Mouse (Mus musculus): ENCODE data around the gene Cbs. TPM values are rescaled to one million over a fixed set of nuclear protein-coding genes. Genes with fewer than 3 reads are reported as not detected.

Gene Cbs
- polyA plus RNA-seq, 1 experiment from 2014 or later, result 3.9 TPM

DNA sequence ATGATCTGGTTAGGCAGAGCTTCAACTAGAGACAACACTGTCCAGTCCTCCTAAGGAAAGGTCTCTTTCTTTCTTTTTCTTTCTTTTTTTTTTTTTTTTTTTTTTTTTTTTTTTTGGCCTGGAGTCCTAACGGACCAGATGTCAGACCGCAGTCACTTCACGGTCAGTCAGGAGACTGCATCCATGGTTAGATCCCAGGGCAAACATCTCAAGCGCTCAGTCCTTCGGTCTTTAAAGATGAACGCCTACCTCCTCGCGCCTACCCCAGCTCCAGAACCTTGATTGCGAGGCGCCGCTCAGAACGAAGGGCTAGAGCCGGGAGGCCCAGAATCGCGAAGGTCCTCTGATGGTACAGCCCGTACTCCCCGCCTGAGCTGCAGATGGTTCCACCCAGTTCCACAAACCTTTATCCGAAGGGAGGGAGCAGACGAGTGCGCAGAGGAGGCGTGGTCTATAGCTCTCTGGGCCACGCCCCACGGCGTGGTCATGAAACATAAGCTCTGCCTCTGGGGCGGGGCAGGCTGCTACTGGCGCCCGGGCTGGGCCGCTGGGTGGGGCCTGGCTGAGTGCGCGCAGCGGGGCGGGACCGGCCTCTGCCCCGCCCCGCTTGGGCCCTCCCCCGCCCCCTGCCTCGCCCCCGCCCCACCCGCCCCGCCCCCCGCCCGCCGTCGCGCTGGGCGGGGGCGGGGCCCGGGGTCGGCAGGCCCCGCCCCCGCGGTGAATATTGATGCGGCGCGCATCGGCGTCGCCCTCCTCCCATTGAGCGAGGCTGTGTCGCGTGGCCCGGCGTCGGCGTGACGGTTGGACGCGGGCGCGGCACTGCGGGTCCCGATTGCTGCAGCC lies 72.8 kb downstream of the Cbs start, which contains the start of gene Pknox1:
TSS of gene Pknox1 (plus strand) at position 720 of the 843 bp plus-strand sequence.
- H3K4me3 ChIP-seq (ENCODE audit: low read length), result peak within 1 kb of the TSS; percentile 75
- WGBS, result under 1% methylated on average over 70 of the region's 72 CpGs
- H3K9me3 ChIP-seq (ENCODE audit: control insufficient read depth, low read length), result no peaks in the 10 kb centered on the region
- H3K27me3 ChIP-seq (ENCODE audit: control insufficient read depth, insufficient read depth, low read depth, low read length), result no peaks in the 10 kb centered on the region
- H3K36me3 ChIP-seq (ENCODE audit: control insufficient read depth, insufficient read depth, low read length), result no peaks in the 10 kb centered on the region
- H3K4me2 ChIP-seq (ENCODE audit: low read depth, low read length), result peak within 1 kb of the TSS; percentile 76
- H3K9ac ChIP-seq (ENCODE audit: low read length), result peak within 1 kb of the TSS; percentile 92
- peak within 1 kb of the TSS; percentile 97 for H3K27ac ChIP-seq (ENCODE audit: low read length)
- peaks cover 34% of the 10 kb centered on the region for H3K4me1 ChIP-seq (replicated peaks; ENCODE audit: control insufficient read depth, insufficient read depth, low read length)
- peak; percentile 96 for ATAC-seq (ENCODE audit: low read depth)

DNA sequence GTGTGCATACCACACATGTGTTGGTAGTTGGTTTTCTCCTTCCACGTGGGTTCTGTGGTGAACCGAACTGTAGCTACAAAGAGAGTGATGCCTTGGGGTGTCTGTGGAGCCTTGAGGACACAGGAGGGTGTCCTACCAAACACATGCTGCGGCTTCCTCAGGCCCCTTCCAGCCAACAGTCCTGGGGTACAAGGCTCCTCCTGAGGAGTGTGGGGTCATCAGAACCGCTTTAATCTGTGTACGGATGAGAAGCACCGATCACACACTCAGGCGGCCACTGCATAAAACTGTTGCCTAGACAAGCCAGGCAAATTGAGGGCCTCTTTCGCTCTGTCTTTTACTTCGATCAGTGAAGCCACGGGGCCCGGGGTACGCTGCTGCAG lies 73.4 kb downstream of the Cbs start:
- 14% methylated on average over 12 of the region's 12 CpGs for WGBS
- Histone ChIP-seq H3K27me3 (ENCODE audit: control insufficient read depth, insufficient read depth, low read depth, low read length) (no peaks in the 10 kb centered on the region), H3K4me1 (replicated peaks; ENCODE audit: control insufficient read depth, insufficient read depth, low read length) (peaks cover 30% of the 10 kb centered on the region), H3K4me2 (ENCODE audit: low read depth, low read length) (peak overlapping the region; percentile 60), H3K9me3 (ENCODE audit: control insufficient read depth, low read length) (no peaks in the 10 kb centered on the region), H3K36me3 (ENCODE audit: control insufficient read depth, insufficient read depth, low read length) (no peaks in the 10 kb centered on the region), H3K9ac (ENCODE audit: low read length) (peak overlapping the region; percentile 68), H3K27ac (ENCODE audit: low read length) (peak overlapping the region; percentile 85), H3K4me3 (ENCODE audit: low read length) (peak overlapping the region; percentile 47)
- ATAC-seq (ENCODE audit: low read depth), result no peak

DNA sequence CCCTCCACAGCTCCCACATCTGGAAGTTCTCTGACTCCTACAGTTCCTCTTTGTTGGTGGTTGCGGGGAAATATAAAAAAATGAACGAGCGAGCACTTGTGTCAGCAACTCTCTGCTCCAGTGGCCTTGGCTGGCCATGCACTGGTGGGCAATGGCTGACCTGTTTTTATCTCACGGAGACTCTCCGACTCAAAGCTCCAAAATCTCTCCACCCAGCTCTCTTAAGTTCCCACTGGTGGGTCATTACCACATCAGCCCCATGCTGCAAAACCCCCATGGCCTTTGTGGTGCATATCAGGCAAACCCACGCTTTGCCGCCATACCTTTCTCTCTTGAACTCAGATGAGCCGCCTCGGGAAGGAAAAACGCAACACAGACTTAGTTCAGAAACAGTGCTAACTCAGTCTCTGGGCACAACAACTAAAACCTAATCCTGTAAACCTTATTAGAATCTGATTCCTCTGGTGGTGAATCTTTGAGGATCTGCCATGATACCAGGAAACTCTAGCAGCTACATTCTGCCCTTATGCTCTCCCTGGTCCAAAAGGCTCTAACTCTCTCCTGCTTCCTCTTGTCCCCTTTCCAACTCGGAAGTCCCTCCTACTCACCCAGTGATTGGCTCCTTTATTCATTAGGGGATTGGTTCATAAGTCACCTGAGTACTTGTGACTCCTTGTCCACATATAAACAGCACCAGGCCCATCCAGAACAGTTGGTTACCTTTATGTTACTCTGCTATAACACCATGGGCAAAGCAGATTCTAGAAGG lies 77.8 kb downstream of the Cbs start:
- no peak for ATAC-seq (ENCODE audit: low read depth)
- WGBS, result 85% methylated on average over 11 of the region's 11 CpGs
- peaks cover 20% of the 10 kb centered on the region for H3K4me1 ChIP-seq (replicated peaks; ENCODE audit: control insufficient read depth, insufficient read depth, low read length)

More for the DNA sequence above, 77.8 kb downstream of the Cbs start:
- H3K4me3 ChIP-seq (ENCODE audit: low read length), result no peak overlapping the region
- H3K27me3 ChIP-seq (ENCODE audit: control insufficient read depth, insufficient read depth, low read depth, low read length), result no peaks in the 10 kb centered on the region
- no peaks in the 10 kb centered on the region for H3K36me3 ChIP-seq (ENCODE audit: control insufficient read depth, insufficient read depth, low read length)
- H3K27ac ChIP-seq (ENCODE audit: low read length), result no peak overlapping the region
- no peak overlapping the region for H3K9ac ChIP-seq (ENCODE audit: low read length)
- H3K4me2 ChIP-seq (ENCODE audit: low read depth, low read length), result no peak overlapping the region
- no peaks in the 10 kb centered on the region for H3K9me3 ChIP-seq (ENCODE audit: control insufficient read depth, low read length)

Small RNAs within 50 kb of the gene (microRNA-seq; reads per million reads assigned to microRNA genes)
- not detected for gene Gm24970

Other genes starting within 250 kb of the Cbs start
- gene Wdr4, start 117.3 kb downstream of the Cbs start, polyA plus RNA-seq (2015; fragmentation: Nextera tagmentation; extraction: Ambion mirVana), result 28.6 and 33.7 TPM in 2 replicates
- 253 and 258 TPM in 2 replicates for gene Ndufv3, start 117.1 kb downstream of the Cbs start, polyA plus RNA-seq (2015; fragmentation: Nextera tagmentation; extraction: Ambion mirVana)
- 44.1 and 44.4 TPM in 2 replicates for gene Pknox1, start 72.5 kb downstream of the Cbs start, polyA plus RNA-seq (2015; fragmentation: Nextera tagmentation; extraction: Ambion mirVana)
- 307 and 308 TPM in 2 replicates for gene U2af1, start 21.7 kb upstream of the Cbs start, polyA plus RNA-seq (2015; fragmentation: Nextera tagmentation; extraction: Ambion mirVana)
- 0.36 and 0.44 TPM in 2 replicates for gene Cryaa, start 40.6 kb upstream of the Cbs start, polyA plus RNA-seq (2015; fragmentation: Nextera tagmentation; extraction: Ambion mirVana)
- 32.7 and 33.0 TPM in 2 replicates for gene Sik1, start 218.6 kb upstream of the Cbs start, polyA plus RNA-seq (2015; fragmentation: Nextera tagmentation; extraction: Ambion mirVana)